Mouse (Mus musculus) layer of hippocampus, adult 11-12 months (tissue): ENCODE results near the gene Slitrk4.
A peak's percentile ranks its signal among the peaks of the same experiment; 100 is the strongest.

Experiments
- DNase-seq: peaks from one replicate; pipeline ENCODE4 v3.0.0; 2022; ENCODE audit warnings: low spot score

Gene Slitrk4

GRCm38 (mm10) chrX:64276290-64277125 is at the start of gene Slitrk4:
Slitrk4 (minus strand) TSS chrX:64276996.
- DNase-seq, result peak; percentile 20

GRCm38 (mm10) chrX:64319501-64319900 is 42.7 kb upstream of the Slitrk4 start:
- no peak for DNase-seq

GRCm38 (mm10) chrX:64277991-64278301 is 1.1 kb upstream of the Slitrk4 start:
- no peak for DNase-seq

- peak; percentile 8 for DNase-seq
Observed at GRCm38 (mm10) chrX:64277126-64277990, 562 bp upstream of the Slitrk4 start.

GRCm38 (mm10) chrX:64275501-64276289 is 1.1 kb downstream of the Slitrk4 start:
- DNase-seq, result peak; percentile 6

GRCm38 (mm10) chrX:64263481-64263880 is 13.3 kb downstream of the Slitrk4 start:
- DNase-seq, result no peak
